Mouse (Mus musculus) stomach, embryonic 14.5 days (tissue): ENCODE measurements around the gene Megf11. TPM values are rescaled to one million over a fixed set of nuclear protein-coding genes. Genes with fewer than 3 reads are reported as not detected.

Experiments used
- ATAC-seq: fragments of 200-750 bp; cut with Nextera tagmentation; 2 replicates; pipeline ENCODE4 v1.8.0; 2017; ENCODE audit warnings: low read depth, moderate TSS enrichment; ENCODE audit not compliant: insufficient number of reproducible peaks, insufficient read depth, low FRiP score
- H3K27ac ChIP-seq: fragments of 300-500 bp; sonication (generic); 2 replicates; pipeline ENCODE4 v1.5.1; 2014; ENCODE audit warnings: mild to moderate bottlenecking, low read length, moderate library complexity, mixed read lengths
- H3K27me3 ChIP-seq: fragments of 300-500 bp; sonication (generic); 2 replicates; pipeline ENCODE4 v1.6.1; 2014; ENCODE audit warnings: low read length, control low read depth, mixed read lengths; ENCODE audit not compliant: control insufficient read depth, insufficient read depth
- H3K36me3 ChIP-seq: fragments of 300-500 bp; sonication (generic); 2 replicates; pipeline ENCODE4 v1.6.1; 2014; ENCODE audit warnings: mild to moderate bottlenecking, control low read depth, low read length, moderate library complexity, mixed read lengths; ENCODE audit not compliant: control insufficient read depth, insufficient read depth
- H3K4me1 ChIP-seq: fragments of 300-500 bp; sonication (generic); 2 replicates; pipeline ENCODE4 v1.6.1; 2014; ENCODE audit warnings: low read length, control low read depth, mixed read lengths; ENCODE audit not compliant: control insufficient read depth, insufficient read depth
- H3K4me2 ChIP-seq: fragments of 300-500 bp; sonication (generic); replicated peaks from 2 replicates; pipeline ENCODE4 v1.6.1; 2014; ENCODE audit warnings: low read depth, low read length, control low read depth
- H3K4me3 ChIP-seq: fragments of 300-500 bp; sonication (generic); 2 replicates; pipeline ENCODE4 v1.5.1; 2014; ENCODE audit warnings: low read depth, low read length, control low read depth
- H3K9ac ChIP-seq: fragments of 300-500 bp; sonication (generic); replicated peaks from 2 replicates; pipeline ENCODE4 v1.6.1; 2014; ENCODE audit warnings: low read depth, mild to moderate bottlenecking, control low read depth, low read length, moderate library complexity, mixed read lengths
- H3K9me3 ChIP-seq: fragments of 300-500 bp; sonication (generic); 2 replicates; pipeline ENCODE4 v1.6.1; 2016; ENCODE audit warnings: low read depth, low read length, control low read depth; ENCODE audit not compliant: control insufficient read depth
- WGBS: fragments of 180-500 bp; shearing (Covaris S2); extraction: QIAGEN DNeasy Blood & Tissue Kit; methylation state at CpG from one replicate; pipeline ENCODE4 v1.1.7; 2014; 5-methylcytosine and 5-hydroxymethylcytosine counted together
- polyA plus RNA-seq: library from polyadenylated mRNA; unstranded; fragments of >200 nt; fragmentation: Nextera tagmentation; extraction: Ambion mirVana; gene quantifications from 2 replicates; pipeline ENCODE4 v1.2.1, GENCODE M21; 2014

The Megf11 gene
- polyA plus RNA-seq, 1 experiment from 2014 or later: 1.9 TPM

DNA sequence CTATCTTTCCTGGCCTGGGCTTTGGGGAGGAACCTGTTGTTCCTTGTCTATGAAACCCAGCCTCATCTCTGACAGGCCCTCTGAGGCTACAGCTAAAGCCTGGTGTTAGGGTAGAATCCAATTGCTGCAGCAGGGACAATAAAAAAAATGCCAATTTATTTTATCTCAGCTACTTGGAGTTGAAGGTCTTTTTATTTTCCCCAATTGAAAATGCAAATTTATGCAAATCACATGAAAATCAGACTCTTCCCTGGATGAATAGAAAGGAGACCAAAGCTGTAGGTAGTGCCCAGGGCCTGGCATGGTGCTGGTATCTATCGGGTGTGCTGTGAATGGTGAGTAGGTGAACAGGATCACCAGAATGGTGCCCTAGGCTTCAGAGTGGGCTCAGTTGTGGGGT is 60.6 kb downstream of the Megf11 start:
- no peaks in the 10 kb centered on the region for H3K27me3 ChIP-seq
- H3K27ac ChIP-seq: no peak overlapping the region
- no peak for ATAC-seq
- H3K9me3 ChIP-seq: no peaks in the 10 kb centered on the region
- H3K36me3 ChIP-seq: no peaks in the 10 kb centered on the region
- H3K4me2 ChIP-seq: no peak overlapping the region
- H3K4me1 ChIP-seq: peaks cover 13% of the 10 kb centered on the region
- H3K4me3 ChIP-seq: no peak overlapping the region
- 100% methylated on average over 1 of the region's 1 CpGs for WGBS
- H3K9ac ChIP-seq: no peak overlapping the region

GRCm38 (mm10) chr9:64447070-64447469 is 61.6 kb downstream of the Megf11 start:
- H3K4me3 ChIP-seq: no peak overlapping the region
- 38% methylated on average over 6 of the region's 6 CpGs for WGBS
- H3K4me1 ChIP-seq: peaks cover 13% of the 10 kb centered on the region
- no peaks in the 10 kb centered on the region for H3K9me3 ChIP-seq
- no peak overlapping the region for H3K4me2 ChIP-seq
- ATAC-seq: peak; percentile 60; the same call in 1 of the 2 replicates
- H3K36me3 ChIP-seq: no peaks in the 10 kb centered on the region
- H3K9ac ChIP-seq: 0 out of 2 replicates have a peak overlapping the region, but pooled peaks have one; percentile 21
- no peaks in the 10 kb centered on the region for H3K27me3 ChIP-seq
- H3K27ac ChIP-seq: 0 out of 2 replicates have a peak overlapping the region, but pooled peaks have one; percentile 21

- no peaks in the 10 kb centered on the region for H3K27me3 ChIP-seq
- ATAC-seq: 0 out of 2 replicates have a peak, but pooled peaks have one; percentile 34
- peaks cover 13% of the 10 kb centered on the region for H3K4me1 ChIP-seq
- H3K27ac ChIP-seq: peak overlapping the region; percentile 21; the same call in 1 of the 2 replicates
- no peak overlapping the region for H3K4me2 ChIP-seq
- H3K4me3 ChIP-seq: no peak overlapping the region
- no peak overlapping the region for H3K9ac ChIP-seq
- H3K9me3 ChIP-seq: no peaks in the 10 kb centered on the region
- H3K36me3 ChIP-seq: no peaks in the 10 kb centered on the region
- WGBS: 26% methylated on average over 6 of the region's 6 CpGs
Measured at GRCm38 (mm10) chr9:64447522-64447921, 62.1 kb downstream of the Megf11 start.

- Histone ChIP-seq H3K27ac (no peak overlapping the region), H3K9me3 (no peaks in the 10 kb centered on the region), H3K4me1 (peaks cover 10% of the 10 kb centered on the region), H3K9ac (no peak overlapping the region), H3K4me2 (no peak overlapping the region), H3K36me3 (no peaks in the 10 kb centered on the region), H3K27me3 (no peaks in the 10 kb centered on the region), H3K4me3 (no peak overlapping the region)
- WGBS: 68% methylated on average over 5 of the region's 5 CpGs
- no peak for ATAC-seq
Measured at GRCm38 (mm10) chr9:64452769-64453168, 67.3 kb downstream of the Megf11 start.

- Histone ChIP-seq H3K9me3 (no peaks in the 10 kb centered on the region), H3K4me2 (no peak overlapping the region), H3K27ac (no peak overlapping the region), H3K4me3 (no peak overlapping the region), H3K27me3 (no peaks in the 10 kb centered on the region), H3K9ac (no peak overlapping the region), H3K36me3 (no peaks in the 10 kb centered on the region), H3K4me1 (peaks cover 12% of the 10 kb centered on the region; the same call in 1 of the 2 replicates)
- ATAC-seq: no peak
- 79% methylated on average over 4 of the region's 4 CpGs for WGBS
Measured at GRCm38 (mm10) chr9:64454196-64454595, 68.8 kb downstream of the Megf11 start.

- Histone ChIP-seq H3K4me2 (no peak overlapping the region), H3K27ac (no peak overlapping the region)
- no peak for ATAC-seq
Measured at GRCm38 (mm10) chr9:64455910-64456309, 70.5 kb downstream of the Megf11 start.

GRCm38 (mm10) chr9:64457596-64457995 is 72.2 kb downstream of the Megf11 start:
- Histone ChIP-seq H3K9me3 (no peaks in the 10 kb centered on the region), H3K36me3 (no peaks in the 10 kb centered on the region), H3K4me2 (no peak overlapping the region), H3K27ac (no peak overlapping the region), H3K4me3 (no peak overlapping the region), H3K4me1 (peaks cover 12% of the 10 kb centered on the region; the same call in 1 of the 2 replicates), H3K9ac (no peak overlapping the region), H3K27me3 (no peaks in the 10 kb centered on the region)
- no peak for ATAC-seq
- 49% methylated on average over 7 of the region's 7 CpGs for WGBS

More at GRCm38 (mm10) chr9:64455910-64456309, 70.5 kb downstream of the Megf11 start:
- no peaks in the 10 kb centered on the region for H3K27me3 ChIP-seq
- H3K36me3 ChIP-seq: no peaks in the 10 kb centered on the region
- no peaks in the 10 kb centered on the region for H3K9me3 ChIP-seq
- 14% methylated on average over 9 of the region's 9 CpGs for WGBS
- H3K4me1 ChIP-seq: peaks cover 12% of the 10 kb centered on the region; the same call in 1 of the 2 replicates
- no peak overlapping the region for H3K4me3 ChIP-seq
- no peak overlapping the region for H3K9ac ChIP-seq

GRCm38 (mm10) chr9:64461568-64462308 is 76.3 kb downstream of the Megf11 start:
- H3K27ac ChIP-seq: no peak overlapping the region
- WGBS: 48% methylated on average over 16 of the region's 16 CpGs
- peaks cover 12% of the 10 kb centered on the region; the same call in 1 of the 2 replicates for H3K4me1 ChIP-seq
- no peaks in the 10 kb centered on the region for H3K36me3 ChIP-seq
- no peak overlapping the region for H3K4me2 ChIP-seq
- no peak overlapping the region for H3K4me3 ChIP-seq
- no peak for ATAC-seq
- no peaks in the 10 kb centered on the region for H3K9me3 ChIP-seq
- no peaks in the 10 kb centered on the region for H3K27me3 ChIP-seq
- no peak overlapping the region for H3K9ac ChIP-seq
